13 mouse cellular contexts compared by ENCODE assay signal in the genomic region with DNA sequence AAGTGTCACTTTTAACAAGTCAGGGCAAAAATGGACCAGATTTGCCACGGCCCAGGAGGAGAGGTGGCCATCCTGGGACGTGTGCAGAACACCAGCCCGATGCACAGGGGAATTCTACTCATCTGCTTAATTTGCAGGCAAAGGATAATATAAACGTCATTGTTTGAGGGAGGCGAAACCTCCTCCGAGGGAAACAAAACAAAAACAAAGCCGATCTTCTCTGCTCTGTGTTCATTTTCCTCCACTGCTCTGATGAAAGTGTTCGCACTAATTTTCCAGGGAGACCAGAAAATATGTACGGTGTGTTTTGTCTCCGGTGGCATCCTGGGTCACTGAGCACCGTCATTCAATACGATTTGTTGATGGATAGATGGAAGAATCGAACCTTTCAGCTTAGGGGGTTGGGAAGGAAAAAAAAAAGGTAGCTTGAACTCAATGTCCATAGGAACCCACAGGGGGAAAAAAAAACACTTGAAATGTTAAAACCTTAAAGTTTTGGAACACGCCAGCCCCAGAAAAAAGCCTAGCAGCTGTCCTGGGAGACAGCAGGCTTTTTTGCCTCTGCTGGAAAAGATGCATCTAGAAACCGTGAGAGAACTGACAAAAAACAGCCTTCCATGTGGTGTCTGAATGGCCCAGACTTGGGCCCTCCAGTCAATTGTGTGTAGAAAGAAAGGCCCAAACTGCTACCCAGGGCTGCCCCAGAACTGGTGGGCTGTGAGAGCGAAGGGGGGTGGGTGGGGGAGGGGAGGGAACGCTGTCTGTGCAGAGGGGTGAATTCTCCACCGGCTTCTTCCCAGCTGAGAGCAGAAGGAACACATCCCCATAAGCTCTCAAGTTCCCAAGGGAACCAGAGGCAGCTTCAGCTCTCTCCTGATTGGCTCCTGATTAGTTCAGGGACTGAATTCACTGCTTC. TPM values are rescaled to one million over a fixed set of nuclear protein-coding genes. Genes with fewer than 3 reads are reported as not detected.
DNase-seq lines count a peak whose midpoint lies in the region; ATAC-seq lines count a peak whose summit lies in the region.
"Had no signal": no experiment of that assay in that cellular context is flagged by ENCODE, and none has a peak within 500 bp of the region (broad histone marks: within the 10 kb centered on the region; RNA-seq: fewer than 3 reads in every experiment).

No protein-coding gene starts in this region.

- intact Hi-C loops in gastrocnemius, postnatal 36 days (cut with DNase I), result no loop called here

- H3K4me3 ChIP-seq in embryonic facial prominence, embryonic 13.5 days, result no peak overlapping the region
- H3K4me3 ChIP-seq in hindbrain, embryonic 13.5 days, result peak overlapping the region; percentile 25
- peak overlapping the region; percentile 7; the same call in 1 of the 2 replicates for H3K4me3 ChIP-seq in midbrain, embryonic 16.5 days (ENCODE audit: low read depth, low read length)
- H3K4me3 ChIP-seq in liver, embryonic 12.5 days, result no peak overlapping the region
- H3K4me3 ChIP-seq: layer of hippocampus, adult 2 months; limb, embryonic 12.5 days had no signal

- WGBS in embryonic facial prominence, embryonic 13.5 days, result 16% methylated on average over 18 of the region's 18 CpGs
- WGBS in hindbrain, embryonic 13.5 days, result 2% methylated on average over 18 of the region's 18 CpGs
- 5% methylated on average over 18 of the region's 18 CpGs for WGBS in midbrain, embryonic 16.5 days
- WGBS in liver, embryonic 12.5 days (ENCODE audit: insufficient replicate concordance), result 51% methylated on average over 18 of the region's 18 CpGs

- H3K9ac ChIP-seq in embryonic facial prominence, embryonic 13.5 days, result no peak overlapping the region
- H3K9ac ChIP-seq in hindbrain, embryonic 13.5 days, result peak overlapping the region; percentile 29; the same call in 1 of the 2 replicates
- H3K9ac ChIP-seq in midbrain, embryonic 16.5 days (ENCODE audit: low read depth, low read length), result 0 out of 2 replicates have a peak overlapping the region, but pooled peaks have one; percentile 39
- no peak overlapping the region for H3K9ac ChIP-seq in liver, embryonic 12.5 days
- H3K9ac ChIP-seq: limb, embryonic 12.5 days had no signal

- no peaks in the 10 kb centered on the region for H3K36me3 ChIP-seq in embryonic facial prominence, embryonic 13.5 days
- no peaks in the 10 kb centered on the region for H3K36me3 ChIP-seq in hindbrain, embryonic 13.5 days
- H3K36me3 ChIP-seq in midbrain, embryonic 16.5 days (ENCODE audit: control insufficient read depth, insufficient read depth, low read length), result no peaks in the 10 kb centered on the region
- H3K36me3 ChIP-seq in liver, embryonic 12.5 days, result no peaks in the 10 kb centered on the region
- H3K36me3 ChIP-seq: limb, embryonic 12.5 days had no signal

- ATAC-seq in embryonic facial prominence, embryonic 13.5 days (ENCODE audit: insufficient number of reproducible peaks, insufficient read depth, low FRiP score, low TSS enrichment, low read depth), result 0 out of 2 replicates have a peak, but pooled peaks have one; percentile 26
- ATAC-seq in hindbrain, embryonic 13.5 days (ENCODE audit: low FRiP score), result peak; percentile 86
- peak; percentile 57 for ATAC-seq in midbrain, embryonic 16.5 days
- ATAC-seq in liver, embryonic 12.5 days, result no peak

- peaks cover 19% of the 10 kb centered on the region for H3K4me1 ChIP-seq in embryonic facial prominence, embryonic 13.5 days
- peaks cover 19% of the 10 kb centered on the region for H3K4me1 ChIP-seq in hindbrain, embryonic 13.5 days (replicated peaks)
- peaks cover 7% of the 10 kb centered on the region; the same call in 1 of the 2 replicates for H3K4me1 ChIP-seq in midbrain, embryonic 16.5 days (ENCODE audit: control insufficient read depth, insufficient read depth, low read length)
- no peaks in the 10 kb centered on the region for H3K4me1 ChIP-seq in liver, embryonic 12.5 days

- no peak overlapping the region for H3K27ac ChIP-seq in embryonic facial prominence, embryonic 13.5 days
- peak overlapping the region; percentile 64 for H3K27ac ChIP-seq in hindbrain, embryonic 13.5 days
- no peak overlapping the region for H3K27ac ChIP-seq in midbrain, embryonic 16.5 days (ENCODE audit: low read length)
- no peak overlapping the region for H3K27ac ChIP-seq in liver, embryonic 12.5 days
- H3K27ac ChIP-seq: layer of hippocampus, adult 2 months; limb, embryonic 12.5 days had no signal

- no peaks in the 10 kb centered on the region for H3K9me3 ChIP-seq in embryonic facial prominence, embryonic 13.5 days
- no peaks in the 10 kb centered on the region for H3K9me3 ChIP-seq in hindbrain, embryonic 13.5 days
- no peaks in the 10 kb centered on the region for H3K9me3 ChIP-seq in midbrain, embryonic 16.5 days (replicated peaks; ENCODE audit: control insufficient read depth, low read length, poor library complexity, severe bottlenecking)
- H3K9me3 ChIP-seq in liver, embryonic 12.5 days (replicated peaks), result no peaks in the 10 kb centered on the region
- H3K9me3 ChIP-seq: limb, embryonic 12.5 days had no signal

- H3K4me2 ChIP-seq in embryonic facial prominence, embryonic 13.5 days, result peak overlapping the region; percentile 41
- peak overlapping the region; percentile 52 for H3K4me2 ChIP-seq in hindbrain, embryonic 13.5 days
- peak overlapping the region; percentile 32 for H3K4me2 ChIP-seq in midbrain, embryonic 16.5 days (ENCODE audit: low read length)
- no peak overlapping the region for H3K4me2 ChIP-seq in liver, embryonic 12.5 days
- H3K4me2 ChIP-seq: limb, embryonic 12.5 days had no signal

- peak; percentile 69 for DNase-seq in embryo, embryonic 11 days
- no peak for DNase-seq in right cerebral cortex, postnatal 14 days
- DNase-seq in gastrocnemius, postnatal 36 days, result no peak
- DNase-seq: cerebellum, postnatal 25 days; heart, postnatal 10 days; lung, postnatal 14 days; thymus, adult 2 months had no signal

- H3K27me3 ChIP-seq in embryonic facial prominence, embryonic 13.5 days, result no peaks in the 10 kb centered on the region
- 0 out of 2 replicates have a peak, but pooled peaks cover 4% of the 10 kb centered on the region for H3K27me3 ChIP-seq in hindbrain, embryonic 13.5 days
- no peaks in the 10 kb centered on the region for H3K27me3 ChIP-seq in midbrain, embryonic 16.5 days (ENCODE audit: control insufficient read depth, insufficient read depth, low read depth, low read length)
- H3K27me3 ChIP-seq in liver, embryonic 12.5 days (replicated peaks), result peaks cover 15% of the 10 kb centered on the region
- H3K27me3 ChIP-seq: limb, embryonic 12.5 days had no signal

RNA-seq across cellular contexts. Expression of a gene that starts 10.0 kb away (rescaled TPM):
- 21.0 and 21.2 TPM in 2 replicates for polyA plus RNA-seq in embryonic facial prominence, embryonic 13.5 days (2015; fragmentation: Nextera tagmentation; extraction: Ambion mirVana)
- 15.7 and 16.3 TPM in 2 replicates for polyA plus RNA-seq in hindbrain, embryonic 13.5 days (2015; fragmentation: Nextera tagmentation; extraction: Ambion mirVana)
- 14.2 and 15.2 TPM in 2 replicates for polyA plus RNA-seq in midbrain, embryonic 16.5 days (2015; fragmentation: Nextera tagmentation; extraction: Ambion mirVana)
- 13.5 TPM in 2 replicates for polyA plus RNA-seq in liver, embryonic 12.5 days (2016; fragmentation: Nextera tagmentation; extraction: Ambion mirVana)
- 1 to 10 TPM; 1.5 to 2.9 TPM for total RNA-seq in gastrocnemius, postnatal 36 days (2021)

Comparison
In these comparisons a context has a peak if more than half of its experiments do, and no peak if none do; other contexts are left out.
1. H3K4me3 ChIP-seq: peak in hindbrain, embryonic 13.5 days (single experiment) and midbrain, embryonic 16.5 days (single experiment); none in embryonic facial prominence, embryonic 13.5 days (single experiment) and liver, embryonic 12.5 days (single experiment).
2. H3K9ac ChIP-seq: peak in hindbrain, embryonic 13.5 days (single experiment) and midbrain, embryonic 16.5 days (single experiment); none in embryonic facial prominence, embryonic 13.5 days (single experiment) and liver, embryonic 12.5 days (single experiment).